Mouse (Mus musculus) ES-E14 (cell line): ENCODE results near the gene Mast3. TPM values are rescaled to one million over a fixed set of nuclear protein-coding genes. Genes with fewer than 3 reads are reported as not detected.

Experiments used
- DNase-seq: peaks from one replicate; pipeline ENCODE4 v3.0.0-alpha.2; 2013; ENCODE audit warnings: low read depth, low spot score
- H3K27ac ChIP-seq: 2 replicates; pipeline ENCODE4 v1.5.1; 2012; ENCODE audit warnings: low read depth, mild to moderate bottlenecking, low read length, moderate library complexity, mixed read lengths; ENCODE audit not compliant: poor library complexity, insufficient read depth, severe bottlenecking
- H3K36me3 ChIP-seq: 2 replicates; pipeline ENCODE4 v1.6.1; 2012; ENCODE audit warnings: mild to moderate bottlenecking, low read length, moderate library complexity, mixed read lengths; ENCODE audit not compliant: control insufficient read depth, poor library complexity, insufficient read depth, severe bottlenecking
- H3K4me1 ChIP-seq, 2 experiments: fragments of 150-350 bp in 1 of 2; sonication (generic) in 1 of 2; 2 replicates each; pipeline ENCODE4 v1.6.1; 2012; ENCODE audit warnings: low read length in 2 of 2, mild to moderate bottlenecking in 1 of 2, mixed read lengths in 1 of 2; ENCODE audit not compliant: control insufficient read depth in 2 of 2, insufficient read depth in 2 of 2, poor library complexity in 1 of 2
- H3K4me3 ChIP-seq, 2 experiments: fragments of 150-350 bp in 1 of 2; sonication (generic) in 1 of 2; 2 replicates each; pipeline ENCODE4 v1.5.1; 2012; ENCODE audit warnings: low read length in 2 of 2, low read depth in 1 of 2, mild to moderate bottlenecking in 1 of 2, mixed read lengths in 1 of 2; ENCODE audit not compliant: insufficient read depth in 1 of 2, poor library complexity in 1 of 2, severe bottlenecking in 1 of 2
- H3K9ac ChIP-seq: 2 replicates; pipeline ENCODE4 v1.6.1; 2012; ENCODE audit warnings: low read depth, mild to moderate bottlenecking, low read length, mixed read lengths; ENCODE audit not compliant: poor library complexity, insufficient read depth, severe bottlenecking
- H3K9me3 ChIP-seq: fragments of 150-350 bp; sonication (generic); 2 replicates; pipeline ENCODE4 v1.6.1; 2012; ENCODE audit warnings: low read depth, mild to moderate bottlenecking, low read length; ENCODE audit not compliant: control insufficient read depth, insufficient read depth
- CHD2 ChIP-seq: IDR thresholded peaks from 2 replicates; pipeline ENCODE4 v1.6.1; 2014; ENCODE audit warnings: mild to moderate bottlenecking, low read depth, low read length, inconsistent platforms
- HCFC1 ChIP-seq: IDR thresholded peaks from 2 replicates; pipeline ENCODE4 v1.6.1; 2012; ENCODE audit warnings: low read length, inconsistent platforms, borderline replicate concordance; ENCODE audit not compliant: insufficient read depth
- MAFK ChIP-seq: IDR thresholded peaks from 2 replicates; pipeline ENCODE4 v1.6.1; 2014; ENCODE audit warnings: mild to moderate bottlenecking, low read depth, low read length, inconsistent platforms; ENCODE audit not compliant: insufficient read depth
- ZC3H11A ChIP-seq: IDR thresholded peaks from 2 replicates; pipeline ENCODE4 v1.6.1; 2012; ENCODE audit warnings: low read depth, mild to moderate bottlenecking, inconsistent platforms, low read length, borderline replicate concordance
- ZNF384 ChIP-seq: IDR thresholded peaks from 2 replicates; pipeline ENCODE4 v1.6.1; 2012; ENCODE audit warnings: low read depth, low read length, inconsistent platforms
- in situ Hi-C, 2 experiments: fragments of 600-800 bp; cut with MboI; formaldehyde crosslinking; loops; one replicate each; pipeline ENCODE4 v1.15.1; 2025; ENCODE audit warnings: low sequenced_read_pairs in 2 of 2, inconsistent platforms in 1 of 2; ENCODE audit not compliant: unreplicated experiment in 2 of 2
- total RNA-seq: library from RNA; depleted of rRNA; stranded (reverse); fragments of 300-350 nt; gene quantifications from 2 replicates; pipeline ENCODE4 v1.2.3, GENCODE M21; 2012

Gene Mast3
- total RNA-seq, 1 experiment, result 7.8 TPM

DNA sequence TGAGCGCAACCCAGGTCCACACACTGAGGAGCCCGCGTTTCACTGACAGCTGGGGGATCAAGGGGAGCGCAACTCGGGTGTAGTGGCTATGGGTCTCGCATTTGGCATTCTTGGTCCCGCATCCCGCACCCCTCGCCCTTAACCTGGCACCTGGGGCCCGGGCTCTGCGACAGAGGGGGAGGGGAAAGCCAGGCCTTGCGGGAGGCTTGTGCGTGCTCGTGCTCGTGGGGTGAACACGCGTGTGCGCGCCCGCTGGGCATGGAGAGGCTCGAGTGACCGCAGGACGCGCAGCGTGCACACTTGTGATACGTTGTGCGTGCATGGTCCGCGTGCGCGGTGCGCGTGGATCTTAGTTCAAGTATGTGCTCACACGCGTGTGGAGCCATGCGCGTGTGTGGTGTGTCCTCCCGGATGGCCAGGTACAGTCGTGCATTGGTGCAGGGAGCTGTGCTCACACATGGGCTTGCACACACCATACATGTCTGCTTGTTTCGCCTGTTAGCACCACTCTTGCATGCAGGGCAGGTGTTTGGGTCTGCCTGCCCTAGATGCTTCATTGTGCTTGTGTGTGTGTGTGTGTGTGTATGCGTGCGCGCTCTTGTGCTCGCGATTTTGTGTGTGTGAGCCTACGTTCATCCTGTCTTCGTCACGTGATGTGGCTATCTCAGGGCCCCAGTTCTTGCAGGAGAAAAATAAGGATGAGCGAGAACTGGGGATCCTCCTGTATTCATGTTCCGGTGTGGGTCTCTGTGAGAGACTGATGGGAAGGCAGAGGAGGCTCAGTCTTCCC, 49.8 kb downstream of the Mast3 start:
- peaks cover 6 to 15% of the 10 kb centered on the region in 2 experiments; a peak in 3 of 4 replicates for H3K4me1 ChIP-seq
- TF ChIP-seq MAFK (no peak), CHD2 (no peak), HCFC1 (no peak), ZNF384 (no peak), ZC3H11A (no peak)
- H3K27ac ChIP-seq, result no peak overlapping the region
- peaks cover 3% of the 10 kb centered on the region; the same call in 1 of the 2 replicates for H3K36me3 ChIP-seq
- no peak for DNase-seq
- peak overlapping the region; percentile 49 for H3K9ac ChIP-seq
- no peaks in the 10 kb centered on the region for H3K9me3 ChIP-seq
- in situ Hi-C loops, result loop anchor here (5.0 kb wide), 1 partner anchor 38 kb away; the partner anchor contains the start of gene Gm3336 (in 2 of the 2)
- peak overlapping the region; percentile 70 to 90 for H3K4me3 ChIP-seq

- H3K9ac ChIP-seq, result peak within 1 kb of the TSS; percentile 49
- peaks cover 3% of the 10 kb centered on the region; the same call in 1 of the 2 replicates for H3K36me3 ChIP-seq
- peak within 1 kb of the TSS; percentile 70 to 90 for H3K4me3 ChIP-seq
- in situ Hi-C loops, result loop anchor here in 1 of 2 experiments (5.0 kb wide), 1 partner anchor 37 kb away; the partner anchor contains the start of gene Gm3336
- H3K4me1 ChIP-seq, result peaks cover 4 to 13% of the 10 kb centered on the region in 2 experiments; a peak in 3 of 4 replicates
- DNase-seq, result peak; percentile 95
- no peak within 1 kb of the TSS for H3K27ac ChIP-seq
- no peaks in the 10 kb centered on the region for H3K9me3 ChIP-seq
- TF ChIP-seq CHD2 (peak; percentile 92), HCFC1 (no peak)
Measured at GRCm38 (mm10) chr8:70754043-70754870, 50.6 kb downstream of the Mast3 start, which contains the start of gene Rab3a. Rab3a (plus strand) TSS chr8:70754679.

DNA sequence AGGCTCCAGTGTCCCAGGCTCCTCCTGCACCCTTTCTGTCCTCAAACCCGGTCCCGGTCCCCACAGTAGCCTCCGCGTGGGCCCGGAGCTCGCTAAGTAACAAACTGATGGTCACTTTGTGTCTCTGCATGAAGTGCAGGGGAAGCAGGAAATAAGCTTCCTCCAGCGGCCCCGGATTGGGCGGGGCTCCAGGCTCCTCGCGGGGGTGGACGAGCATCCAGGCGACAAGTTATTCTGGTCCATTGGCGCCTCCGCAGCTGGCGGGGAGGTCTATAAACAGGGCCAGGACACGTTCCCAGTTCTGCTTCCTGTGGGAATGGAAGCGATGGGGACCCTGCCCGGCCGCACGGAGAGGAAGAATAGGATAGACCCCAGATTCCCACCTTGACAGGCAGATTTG, 51.7 kb downstream of the Mast3 start:
- DNase-seq, result no peak
- no peak for TF ChIP-seq MAFK
- TF ChIP-seq ZNF384, result no peak
- no peak for TF ChIP-seq CHD2
- no peak for TF ChIP-seq HCFC1
- no peak for TF ChIP-seq ZC3H11A
- Histone ChIP-seq H3K9ac (peak overlapping the region; percentile 33; the same call in 1 of the 2 replicates), H3K27ac (no peak overlapping the region), H3K4me1 (peaks cover 2 to 12% of the 10 kb centered on the region in 2 experiments; a peak in 2 of 4 replicates), H3K9me3 (no peaks in the 10 kb centered on the region), H3K4me3 (peak overlapping the region; percentile 42 to 56), H3K36me3 (no peaks in the 10 kb centered on the region; the same call in 1 of the 2 replicates)
- in situ Hi-C loops, result loop anchor here in 1 of 2 experiments (5.0 kb wide), 1 partner anchor 36 kb away; the partner anchor contains the start of gene Gm3336

- H3K4me3 ChIP-seq, result no peak overlapping the region
- H3K36me3 ChIP-seq, result no peaks in the 10 kb centered on the region
- no peak overlapping the region for H3K27ac ChIP-seq
- TF ChIP-seq ZC3H11A (no peak), ZNF384 (no peak), CHD2 (no peak), HCFC1 (no peak), MAFK (no peak)
- peak; percentile 72 for DNase-seq
- in situ Hi-C loops, result loop anchor here in 1 of 2 experiments (5.0 kb wide), 1 partner anchor 35 kb away; the partner anchor contains the start of gene Gm3336
- H3K9me3 ChIP-seq, result no peaks in the 10 kb centered on the region
- peaks cover 2 to 14% of the 10 kb centered on the region in 2 experiments; a peak in 2 of 4 replicates for H3K4me1 ChIP-seq
- H3K9ac ChIP-seq, result no peak overlapping the region
Measured at GRCm38 (mm10) chr8:70752000-70752764, 52.7 kb downstream of the Mast3 start.
